Mouse (Mus musculus) layer of hippocampus, adult 11-12 months (tissue): ENCODE measurements at regions not wholly inside any gene's neighbourhood (a gene's known extent, or its start where the extent isn't known, plus 50 kb on each side); places are given as distances from the start of the nearest gene placed in this dataset.

Experiments used
- DNase-seq: peaks from one replicate; pipeline ENCODE4 v3.0.0; 2022; ENCODE audit warnings: low spot score

DNA sequence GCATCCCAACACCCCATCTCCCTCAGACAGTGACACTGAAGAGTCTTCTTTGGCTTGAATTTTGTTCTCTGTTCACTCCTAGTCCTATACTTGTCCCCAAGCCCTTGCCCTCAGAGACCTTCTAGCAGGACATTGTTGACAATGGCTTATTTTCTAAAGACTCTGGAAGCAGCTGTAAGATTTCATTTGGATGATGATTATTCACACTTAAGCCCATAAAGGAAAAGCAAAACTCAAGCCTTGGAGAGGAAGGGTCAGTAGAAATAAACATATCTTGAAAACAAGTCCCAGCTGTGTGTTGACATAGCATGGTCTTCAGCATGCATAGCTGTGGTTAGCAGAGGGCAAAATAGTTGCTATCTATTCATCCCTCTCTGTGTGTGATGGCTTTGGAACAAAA is 59.9 kb upstream of the Cdh11 start:
- DNase-seq, result no peak

DNA sequence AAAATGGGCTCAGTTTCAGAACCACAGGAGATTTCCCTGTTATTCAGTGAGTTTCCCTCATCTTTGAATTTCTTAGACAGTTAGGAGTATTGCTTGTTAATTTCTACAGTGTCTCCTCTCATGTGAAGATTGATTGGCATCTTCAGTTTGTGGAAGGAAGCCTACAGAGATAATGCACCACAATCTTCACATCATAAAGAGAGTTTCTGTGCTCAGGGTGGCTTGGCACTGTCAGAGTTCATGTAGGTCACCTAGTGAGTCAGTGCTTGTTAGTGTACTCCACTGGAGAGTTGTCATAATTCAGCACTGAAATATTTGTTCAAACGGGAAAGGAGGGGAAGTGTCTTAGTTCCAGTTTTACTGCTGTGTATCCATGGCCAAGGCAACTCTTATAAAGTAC is 74.6 kb upstream of the Cdh11 start:
- no peak for DNase-seq

- DNase-seq, result no peak
Observed at GRCm38 (mm10) chr8:102899525-102899924, 114.1 kb upstream of the Cdh11 start.

- no peak for DNase-seq
Observed at GRCm38 (mm10) chr8:102900662-102901061, 115.2 kb upstream of the Cdh11 start.

GRCm38 (mm10) chr8:102907444-102907843 is 122.0 kb upstream of the Cdh11 start:
- no peak for DNase-seq

GRCm38 (mm10) chr8:102931342-102931835 is 145.9 kb upstream of the Cdh11 start:
- no peak for DNase-seq

- no peak for DNase-seq
Observed at GRCm38 (mm10) chr8:102938771-102939170, 153.3 kb upstream of the Cdh11 start.

DNA sequence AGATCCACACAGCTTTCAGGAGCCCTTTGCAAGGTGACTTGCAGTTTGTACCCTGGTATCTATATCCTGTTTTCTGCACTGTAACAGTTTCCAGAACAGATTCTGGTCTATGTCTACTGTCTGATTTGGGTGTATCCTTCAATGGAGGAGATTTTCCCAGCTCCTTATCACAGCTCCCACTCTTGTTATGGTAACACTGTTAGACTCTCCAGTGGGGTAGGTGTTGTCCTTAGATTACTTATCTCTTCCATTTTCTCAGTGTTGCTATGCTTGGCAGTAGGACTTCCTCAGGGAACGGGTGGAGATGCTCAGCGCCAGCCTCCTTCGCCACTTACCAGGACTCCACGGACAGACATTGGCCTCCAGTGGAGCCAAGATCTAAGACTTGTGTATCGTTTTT is 160.1 kb upstream of the Cdh11 start:
- DNase-seq, result no peak

- no peak for DNase-seq
Observed at GRCm38 (mm10) chr8:102978161-102978581, 192.7 kb upstream of the Cdh11 start.

DNA sequence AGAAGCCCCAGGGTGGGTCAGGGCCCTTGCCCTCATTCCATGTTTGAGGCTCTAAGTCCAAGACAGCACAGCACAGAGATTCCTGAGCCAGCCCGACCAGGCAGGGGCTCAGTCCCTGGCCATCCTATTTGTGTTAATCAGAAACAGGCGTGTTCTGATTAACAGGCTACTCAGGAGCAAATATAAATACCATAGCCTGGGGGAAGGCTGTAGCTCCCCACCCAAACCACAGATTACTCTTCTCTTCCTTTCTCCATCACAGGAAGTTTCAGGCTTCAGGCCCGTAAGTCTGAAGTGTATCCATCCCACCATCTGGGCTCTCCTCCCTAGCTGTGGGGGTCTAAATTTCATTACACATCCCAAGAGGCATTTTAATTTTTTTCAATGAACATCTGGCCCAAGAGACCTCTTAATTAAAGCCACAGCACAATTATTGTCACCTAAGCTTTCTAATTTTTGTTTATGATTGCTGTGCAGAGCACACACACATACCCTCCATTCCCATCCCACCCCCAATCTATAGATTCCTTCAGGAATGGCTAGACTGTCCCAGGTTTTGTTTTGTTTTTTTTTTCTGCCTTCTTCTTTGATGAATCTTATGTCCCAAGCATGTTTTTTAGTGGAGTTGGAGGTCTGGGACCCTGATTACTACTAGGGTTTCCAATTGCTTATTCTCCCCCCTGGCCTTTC is 197.9 kb upstream of the Cdh11 start:
- DNase-seq, result no peak

GRCm38 (mm10) chr8:102983910-102984225 is 198.4 kb upstream of the Cdh11 start:
- DNase-seq, result no peak

DNA sequence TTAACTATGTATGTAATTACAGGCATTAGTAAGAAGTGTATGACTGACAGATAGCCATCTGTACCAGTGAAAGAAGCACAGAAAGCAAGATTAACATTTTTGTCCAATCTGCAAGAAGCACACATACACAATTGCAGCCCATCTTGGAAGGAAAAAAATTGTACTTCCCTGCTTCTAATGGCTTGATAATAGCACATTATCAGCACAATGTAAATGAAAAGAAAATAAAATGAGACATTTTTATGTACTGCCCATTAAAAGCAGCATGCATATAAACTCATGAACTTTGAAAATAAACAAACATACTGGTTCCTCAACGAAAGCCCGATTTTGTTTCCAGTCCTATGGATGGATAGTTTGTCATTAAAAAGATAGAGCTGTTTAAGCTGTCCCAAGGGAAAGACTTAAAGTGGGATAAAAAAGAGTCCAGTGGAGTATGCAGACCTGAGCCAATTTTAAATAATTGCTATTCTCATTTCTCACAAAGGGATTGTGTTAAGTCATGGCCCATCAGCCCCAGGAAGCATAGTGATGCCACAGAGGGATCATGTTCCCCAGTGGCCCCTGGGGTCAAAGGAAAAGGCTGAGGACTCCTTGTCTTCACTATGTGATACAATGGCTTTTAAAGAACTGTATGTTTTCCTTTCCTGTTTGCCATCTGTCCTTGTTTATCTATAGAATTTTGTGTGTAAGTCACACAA is 222.0 kb upstream of the Cdh11 start:
- DNase-seq, result no peak

DNA sequence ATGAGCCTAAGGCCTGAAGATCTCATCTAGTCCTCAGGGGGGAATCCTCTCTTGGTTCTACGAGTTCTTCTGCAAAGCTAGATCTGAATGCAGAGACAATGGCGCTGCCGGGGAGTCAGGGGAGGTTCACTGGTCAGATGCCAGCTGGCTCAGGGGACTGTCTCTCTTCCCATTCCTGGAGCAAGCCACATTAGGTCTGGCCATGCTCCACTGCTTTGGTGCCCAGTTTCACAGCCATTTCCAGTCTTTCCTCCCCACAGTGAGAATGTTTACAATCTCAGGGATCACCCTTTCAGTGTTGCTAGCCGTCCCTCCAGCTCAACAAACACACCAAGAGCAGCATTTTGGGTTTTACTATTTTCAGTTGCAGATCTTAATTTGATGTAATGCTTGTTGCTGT is 233.7 kb upstream of the Cdh11 start:
- no peak for DNase-seq

DNA sequence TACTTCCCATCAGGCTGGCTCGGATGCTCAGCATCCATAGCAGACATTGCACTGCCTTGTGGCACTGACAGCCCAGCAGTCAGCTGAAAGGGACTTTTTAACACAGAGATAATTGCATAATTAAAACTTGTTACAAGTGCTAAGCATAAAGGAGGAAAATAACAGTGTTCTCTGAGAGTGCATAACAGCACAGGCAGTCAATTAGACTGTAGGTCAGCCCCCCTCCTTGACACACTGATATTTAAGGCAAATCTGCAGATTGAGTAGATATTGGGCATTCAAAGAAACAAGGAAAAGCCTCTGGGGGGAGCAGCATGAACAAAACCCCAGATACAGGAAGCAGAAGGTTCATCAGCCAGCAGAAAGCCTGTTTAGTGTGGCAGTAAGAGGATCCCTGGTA is 237.8 kb upstream of the Cdh11 start:
- DNase-seq, result no peak

GRCm38 (mm10) chr8:103031708-103032107 is 246.3 kb upstream of the Cdh11 start:
- no peak for DNase-seq

GRCm38 (mm10) chr8:103033956-103034355 is 248.5 kb upstream of the Cdh11 start:
- no peak for DNase-seq

DNA sequence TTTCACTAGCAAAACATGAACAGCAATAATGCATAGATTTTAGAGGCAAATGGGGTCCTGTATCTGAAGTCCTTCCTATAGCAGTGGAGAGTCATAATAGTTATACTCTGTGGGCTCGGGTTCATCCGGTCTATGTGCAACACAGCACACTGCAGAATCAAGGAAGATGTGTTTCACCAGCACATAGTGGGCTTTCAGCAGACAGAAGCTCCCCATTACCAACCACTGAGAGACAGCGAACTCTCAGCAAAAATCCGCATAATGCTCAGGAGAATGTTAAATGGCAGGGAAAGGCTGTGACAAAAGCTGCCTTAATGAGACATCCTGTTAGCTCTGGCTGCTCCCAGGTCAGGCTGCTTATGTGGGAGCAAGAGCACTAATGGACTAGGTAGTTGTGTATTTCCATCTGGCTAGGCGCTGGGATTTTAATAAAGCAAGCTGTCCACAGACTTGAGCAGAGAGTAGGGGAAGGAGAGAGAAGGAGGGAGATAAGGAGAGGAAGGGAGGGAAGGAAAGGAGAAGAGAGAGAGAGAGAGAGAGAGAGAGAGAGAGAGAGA is 286.7 kb upstream of the Cdh11 start:
- no peak for DNase-seq

DNA sequence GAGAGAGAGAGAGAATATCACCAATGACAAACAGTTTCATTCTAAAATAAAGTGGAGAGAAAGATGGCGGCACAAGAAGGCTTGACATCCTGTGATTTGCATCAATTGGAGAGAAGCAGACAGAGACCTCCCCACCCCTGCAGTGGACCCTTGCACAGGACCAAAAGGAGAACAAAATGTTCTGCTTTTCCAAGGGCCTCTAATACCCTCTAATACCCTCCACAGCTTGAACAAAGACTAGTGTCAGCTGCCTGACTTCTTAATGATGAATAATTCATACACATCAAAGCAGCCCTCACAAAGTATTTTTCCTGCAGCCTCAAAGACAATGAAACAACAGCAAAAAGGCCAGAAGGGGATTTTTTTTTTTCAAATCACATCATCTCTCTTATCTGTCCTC is 287.2 kb upstream of the Cdh11 start:
- DNase-seq, result no peak

DNA sequence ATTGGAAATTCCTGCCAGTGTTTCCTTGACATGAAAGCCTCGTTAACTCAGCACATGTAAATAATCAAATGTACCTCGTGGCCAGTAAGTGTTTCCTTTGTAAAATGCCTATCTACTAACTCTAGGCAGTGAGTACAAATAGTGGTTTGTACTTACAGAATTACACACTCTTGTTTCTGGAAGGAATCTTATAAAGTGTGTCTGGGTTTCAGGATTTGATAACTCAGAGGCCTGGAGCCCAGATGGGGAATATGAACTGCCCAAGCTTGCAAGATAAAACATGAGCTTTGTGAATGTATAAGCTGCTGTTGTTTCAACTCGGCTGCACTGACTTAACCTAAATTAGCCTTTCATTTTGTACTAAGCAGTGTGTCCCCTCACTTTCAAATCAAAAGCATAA is 293.1 kb upstream of the Cdh11 start:
- no peak for DNase-seq

DNA sequence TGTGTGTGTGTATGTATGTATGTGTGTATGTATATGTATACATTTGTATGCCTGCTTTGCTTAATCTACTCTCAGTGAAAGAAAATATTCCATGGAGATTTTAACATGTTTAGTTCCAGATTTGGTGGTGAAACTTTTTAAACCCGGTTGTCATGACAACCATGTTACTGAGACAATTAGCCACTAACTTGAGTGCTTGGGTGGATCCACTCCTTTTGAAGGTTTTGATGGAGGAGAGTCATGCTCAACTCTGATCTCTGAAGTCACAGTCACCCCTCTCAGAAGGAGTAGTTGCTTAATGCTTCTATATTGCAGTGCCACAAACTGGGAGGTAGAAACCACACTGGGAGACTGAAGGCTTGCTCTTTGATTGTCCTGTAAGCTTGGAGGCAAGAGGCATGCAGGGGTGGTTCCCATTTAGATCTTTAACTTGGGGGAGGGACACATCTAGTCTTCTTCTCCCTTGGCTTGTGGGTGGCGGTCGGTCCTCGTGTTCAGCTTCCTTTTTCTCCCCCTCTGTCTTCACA is 301.6 kb upstream of the Cdh11 start:
- DNase-seq, result no peak

DNA sequence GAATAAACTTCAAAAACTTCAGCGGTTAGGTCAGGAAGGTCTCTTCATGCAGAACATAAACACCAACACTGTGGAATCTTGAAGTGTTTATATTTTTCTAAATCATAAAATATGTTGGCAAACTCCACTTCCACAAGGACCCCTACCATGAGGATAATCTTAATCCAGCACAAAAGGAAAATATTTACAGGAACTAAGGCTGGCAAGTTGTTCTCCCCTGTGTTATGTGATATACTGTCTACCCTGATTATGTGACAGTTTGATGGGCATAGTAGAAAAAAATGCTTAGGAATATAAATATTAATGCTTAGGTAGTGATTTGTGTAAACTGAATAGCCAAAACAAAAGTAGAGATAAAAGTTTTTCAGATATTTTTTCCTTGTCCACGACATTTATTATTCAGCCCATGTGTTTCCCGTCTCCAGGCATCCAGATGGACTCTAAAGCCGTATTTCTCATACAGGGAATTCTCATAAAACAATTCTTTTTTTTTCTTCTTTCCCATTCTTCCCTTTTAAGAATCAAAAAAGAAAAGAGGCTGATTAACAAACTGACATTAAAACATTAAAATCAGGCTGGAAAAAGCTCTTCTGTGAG is 311.2 kb upstream of the Cdh11 start:
- no peak for DNase-seq

DNA sequence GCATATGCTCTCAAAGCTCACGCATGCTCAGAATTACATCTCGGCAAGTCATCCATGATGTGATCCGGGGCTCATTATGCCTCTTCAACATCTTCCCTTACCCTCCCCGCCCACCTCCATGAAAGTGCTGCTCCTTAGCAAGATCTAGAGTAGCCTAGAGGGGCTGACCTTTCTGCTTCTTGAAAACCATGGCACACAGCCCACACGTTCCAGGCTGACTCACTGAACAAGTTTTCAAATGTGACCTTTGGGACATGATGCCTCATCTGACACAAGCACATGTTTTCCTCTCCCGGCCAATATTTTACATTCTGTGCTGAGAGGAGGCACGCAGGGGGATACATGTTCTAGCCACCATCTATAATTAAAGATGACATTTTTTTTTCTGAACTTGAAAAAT is 340.1 kb upstream of the Cdh11 start:
- DNase-seq, result no peak

DNA sequence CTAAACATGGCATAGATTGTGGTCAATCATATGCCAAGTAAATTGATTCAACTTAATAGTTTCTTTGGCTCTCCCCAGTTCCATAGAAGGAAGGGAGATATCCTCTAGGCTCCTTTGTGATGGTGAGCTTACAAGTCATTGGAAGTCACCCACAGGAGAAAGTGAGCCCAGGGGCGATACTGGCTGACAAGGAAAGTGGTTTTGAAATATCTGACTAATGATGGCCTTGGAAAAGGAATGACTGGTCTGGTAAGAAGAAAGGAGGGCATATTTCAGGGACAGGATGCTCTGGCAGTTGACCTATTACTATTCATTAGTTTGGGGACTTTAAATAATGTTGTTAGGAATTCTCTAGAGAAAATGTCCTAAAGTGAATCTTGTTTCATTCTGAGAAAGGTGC is 352.7 kb upstream of the Cdh11 start:
- DNase-seq, result no peak
